Mouse (Mus musculus) cerebellum, adult 11-12 months (tissue): ENCODE data around the gene Dlx4.

Experiments
- DNase-seq: peaks from one replicate; pipeline ENCODE4 v3.0.0; 2022

Dlx4 gene

GRCm38 (mm10) chr11:95142258-95142657 is 3.8 kb downstream of the Dlx4 start:
- no peak for DNase-seq

- DNase-seq = no peak
These were observed 6.2 kb downstream of the Dlx4 start for GRCm38 (mm10) chr11:95139871-95140270.

- no peak for DNase-seq
These were observed 8.8 kb downstream of the Dlx4 start for GRCm38 (mm10) chr11:95137281-95137680.

GRCm38 (mm10) chr11:95133321-95133720 is 12.7 kb downstream of the Dlx4 start:
- DNase-seq = no peak

- no peak for DNase-seq
These were observed 15.3 kb downstream of the Dlx4 start for GRCm38 (mm10) chr11:95130668-95131252.

- no peak for DNase-seq
These were observed 17.7 kb downstream of the Dlx4 start for GRCm38 (mm10) chr11:95128359-95128758.

GRCm38 (mm10) chr11:95126272-95127245 is 19.5 kb downstream of the Dlx4 start:
- DNase-seq = no peak

GRCm38 (mm10) chr11:95125366-95125948 is 20.6 kb downstream of the Dlx4 start:
- DNase-seq = no peak

GRCm38 (mm10) chr11:95122100-95122489 is 24.0 kb downstream of the Dlx4 start:
- no peak for DNase-seq

GRCm38 (mm10) chr11:95121161-95122099 is 24.6 kb downstream of the Dlx4 start:
- DNase-seq = no peak

GRCm38 (mm10) chr11:95120633-95121020 is 25.4 kb downstream of the Dlx4 start:
- no peak for DNase-seq

- DNase-seq = no peak
These were observed 26.0 kb downstream of the Dlx4 start, which contains the start of gene Dlx3 for GRCm38 (mm10) chr11:95119990-95120632. Gene Dlx3, plus strand, starts transcription at chr11:95120119.

GRCm38 (mm10) chr11:95118505-95118904 is 27.6 kb downstream of the Dlx4 start:
- DNase-seq = no peak

GRCm38 (mm10) chr11:95117030-95117429 is 29.0 kb downstream of the Dlx4 start:
- peak; percentile 52 for DNase-seq

GRCm38 (mm10) chr11:95110081-95110480 is 36.0 kb downstream of the Dlx4 start:
- no peak for DNase-seq

- DNase-seq = no peak
These were observed 37.1 kb downstream of the Dlx4 start for GRCm38 (mm10) chr11:95109000-95109399.

- DNase-seq = peak; percentile 83
These were observed 39.4 kb downstream of the Dlx4 start for GRCm38 (mm10) chr11:95106440-95107236.

GRCm38 (mm10) chr11:95105274-95105874 is 40.7 kb downstream of the Dlx4 start:
- no peak for DNase-seq

GRCm38 (mm10) chr11:95104266-95104665 is 41.8 kb downstream of the Dlx4 start:
- no peak for DNase-seq

- DNase-seq = no peak
These were observed 43.7 kb downstream of the Dlx4 start for GRCm38 (mm10) chr11:95102161-95102904.
